Mouse (Mus musculus) lung, postnatal 4 days (tissue): ENCODE results near the gene Plscr3.
A peak's percentile ranks its signal among the peaks of the same experiment; 100 is the strongest.
"Not testable (repeated sequence)": the region's sequence is repeated elsewhere in the genome, so short reads cannot be mapped to it uniquely, and the experiment has no call there.

Source experiments
- DNase-seq, 2 experiments: peaks; one replicate each; pipeline ENCODE4 v3.0.0; 2021

The Plscr3 gene

DNA sequence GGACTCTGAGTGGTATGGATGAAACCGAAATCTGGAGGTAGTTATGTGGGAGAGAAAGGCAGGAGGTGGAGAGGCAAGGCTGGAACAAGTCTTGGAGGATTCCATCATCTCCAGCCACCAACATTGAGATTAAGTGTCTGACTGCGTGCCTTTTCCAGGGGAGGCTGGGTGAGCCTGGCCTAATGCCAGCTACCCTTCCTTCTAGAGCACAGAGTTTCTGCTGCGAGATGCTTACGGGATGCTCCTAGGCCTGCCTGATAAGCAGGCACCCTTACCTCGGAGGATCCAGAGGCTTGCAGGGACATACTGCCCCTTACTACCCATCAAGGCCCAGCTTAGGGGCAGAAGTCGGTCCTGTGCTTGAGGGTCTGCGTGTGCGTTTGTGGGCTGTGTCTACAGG lies 12.6 kb upstream of the Plscr3 start:
- DNase-seq = no peak

- peak; percentile 54 to 64 for DNase-seq
Measured at GRCm38 (mm10) chr11:69834001-69834549, 12.1 kb upstream of the Plscr3 start.

- DNase-seq = no peak
Measured at GRCm38 (mm10) chr11:69835326-69835965, 10.7 kb upstream of the Plscr3 start.

- no peak for DNase-seq
Measured at GRCm38 (mm10) chr11:69835966-69836335, 10.2 kb upstream of the Plscr3 start.

- peak; percentile 39 to 59 for DNase-seq
Measured at GRCm38 (mm10) chr11:69836703-69837576, 9.2 kb upstream of the Plscr3 start.

- DNase-seq = no peak
Measured at GRCm38 (mm10) chr11:69837604-69837951, 8.6 kb upstream of the Plscr3 start, which contains the start of gene Nlgn2. Nlgn2 (minus strand) TSS chr11:69837784.

DNA sequence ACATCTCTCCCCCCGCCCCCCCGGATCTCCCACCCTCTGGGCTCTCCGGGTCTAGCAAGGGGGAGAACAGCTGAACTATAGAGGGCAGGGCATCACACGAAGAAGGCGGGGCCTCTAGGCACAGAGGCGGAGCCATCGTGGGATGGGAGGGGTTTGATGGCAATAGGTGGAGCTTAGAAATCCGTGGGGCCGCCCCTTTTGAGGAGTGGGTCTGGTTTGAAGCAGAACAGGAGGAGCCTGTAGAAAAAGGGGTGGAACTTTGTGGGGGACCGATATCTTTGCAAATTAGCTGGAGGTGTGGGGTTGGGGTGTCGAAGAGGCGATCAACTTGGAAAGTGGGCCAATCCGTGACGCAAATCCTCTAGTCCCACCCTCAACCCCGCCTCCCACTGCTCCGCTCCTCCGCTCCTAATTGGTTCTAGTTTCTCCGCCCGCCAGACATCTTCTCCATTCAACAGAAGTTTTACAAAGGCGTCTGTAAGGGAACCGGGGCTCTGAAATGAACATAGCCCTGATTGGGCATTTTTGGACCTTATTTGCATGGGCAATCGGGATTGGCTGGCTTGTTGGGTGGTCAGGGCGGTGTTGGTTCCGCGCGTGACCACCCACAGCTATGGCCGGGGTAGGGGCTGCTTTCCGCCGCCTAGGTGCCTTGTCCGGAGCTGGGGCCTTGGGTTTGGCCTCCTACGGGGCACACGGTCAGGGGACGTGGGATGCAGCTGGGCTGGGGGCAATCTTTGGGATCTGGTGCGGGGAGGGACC lies 8.0 kb upstream of the Plscr3 start, which contains the start of gene Tmem256:
Gene Tmem256 (plus strand): TSS at position 563 of the 762 bp plus-strand sequence.
- DNase-seq = peak; percentile 96 to 97

DNA sequence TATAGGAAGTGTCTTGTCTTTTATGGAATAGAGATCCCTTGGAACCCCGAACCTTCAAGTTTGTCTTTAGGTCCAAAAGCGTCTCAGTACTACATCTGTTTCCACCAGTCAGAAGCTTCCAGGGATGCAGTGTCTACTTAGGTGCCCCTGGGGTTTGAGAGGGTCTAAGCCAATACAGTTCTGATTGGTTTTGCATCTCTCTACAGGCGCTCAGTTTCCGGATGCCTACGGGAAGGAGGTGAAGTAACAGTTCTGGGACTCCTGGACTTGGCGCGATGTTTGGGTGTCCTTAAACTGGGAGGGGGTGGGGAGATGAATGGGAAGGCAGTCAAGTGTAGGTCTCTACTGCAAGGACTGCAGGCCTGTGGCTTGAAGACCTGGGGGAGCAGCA lies 7.5 kb upstream of the Plscr3 start:
- no peak for DNase-seq

DNA sequence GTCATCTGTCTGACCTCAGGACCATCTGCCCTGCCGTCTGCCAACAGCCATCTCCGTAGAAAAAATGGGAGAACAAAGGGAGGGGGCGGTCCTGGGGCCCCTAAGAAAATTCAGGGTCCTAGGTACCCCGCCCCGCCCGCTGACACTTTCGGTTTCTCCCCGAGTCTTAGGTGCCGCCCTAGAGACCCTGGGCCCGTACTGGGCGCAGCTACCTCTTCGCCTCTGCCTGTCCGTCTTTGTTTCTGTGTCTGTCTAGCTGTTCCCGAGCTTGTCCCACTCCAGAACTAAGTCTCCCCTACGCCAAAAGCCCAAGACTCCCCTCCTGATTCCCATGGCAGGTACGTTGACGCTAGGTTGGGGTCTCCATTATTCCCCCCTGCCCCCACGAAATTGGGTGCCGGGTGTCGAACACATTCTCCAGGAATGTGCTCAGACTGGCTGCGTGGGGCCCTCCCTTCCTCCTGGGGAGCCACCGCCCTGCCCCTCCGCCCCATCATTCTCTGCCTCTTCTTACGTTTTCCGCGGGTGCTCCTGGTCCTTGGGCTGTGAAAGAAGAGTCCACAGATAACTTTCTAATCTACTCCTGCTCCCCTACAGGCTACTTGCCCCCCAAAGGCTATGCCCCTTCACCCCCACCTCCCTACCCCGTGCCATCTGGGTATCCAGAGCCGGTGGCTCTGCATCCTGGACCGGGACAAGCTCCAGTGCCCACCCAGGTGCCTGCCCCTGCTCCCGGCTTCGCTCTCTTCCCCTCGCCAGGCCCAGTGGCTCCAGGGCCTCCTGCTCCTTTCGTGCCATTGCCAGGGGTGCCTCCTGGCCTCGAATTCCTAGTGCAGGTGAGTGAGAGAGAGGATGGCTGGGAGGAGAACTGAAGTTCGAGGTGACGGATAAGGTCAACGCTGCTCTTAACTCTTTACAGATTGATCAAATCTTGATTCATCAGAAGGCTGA lies 837 bp downstream of the Plscr3 start:
- DNase-seq = peak; percentile 52 to 59

GRCm38 (mm10) chr11:69848021-69848420 lies 1.8 kb downstream of the Plscr3 start:
- DNase-seq = no peak

GRCm38 (mm10) chr11:69849128-69849527 lies 3.0 kb downstream of the Plscr3 start:
- DNase-seq = no peak

DNA sequence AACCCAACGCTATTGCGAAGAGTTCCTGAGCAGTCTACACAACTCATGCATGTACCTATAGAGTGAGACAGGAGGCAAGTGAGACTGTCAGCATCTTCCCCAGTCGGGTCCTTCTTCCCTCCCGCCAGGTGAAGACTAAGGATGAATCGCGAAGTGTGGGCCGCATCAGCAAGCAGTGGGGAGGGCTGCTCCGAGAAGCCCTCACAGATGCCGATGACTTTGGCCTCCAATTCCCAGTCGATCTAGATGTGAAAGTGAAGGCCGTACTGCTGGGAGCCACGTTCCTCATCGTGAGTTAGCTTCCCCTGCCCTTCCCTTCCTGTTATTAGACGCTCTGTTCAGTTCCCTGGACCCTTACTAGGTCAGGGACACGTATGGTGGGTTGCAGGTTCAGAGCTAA lies 3.7 kb downstream of the Plscr3 start:
- no peak for DNase-seq

GRCm38 (mm10) chr11:69850754-69851153 lies 4.6 kb downstream of the Plscr3 start:
- DNase-seq = no peak

DNA sequence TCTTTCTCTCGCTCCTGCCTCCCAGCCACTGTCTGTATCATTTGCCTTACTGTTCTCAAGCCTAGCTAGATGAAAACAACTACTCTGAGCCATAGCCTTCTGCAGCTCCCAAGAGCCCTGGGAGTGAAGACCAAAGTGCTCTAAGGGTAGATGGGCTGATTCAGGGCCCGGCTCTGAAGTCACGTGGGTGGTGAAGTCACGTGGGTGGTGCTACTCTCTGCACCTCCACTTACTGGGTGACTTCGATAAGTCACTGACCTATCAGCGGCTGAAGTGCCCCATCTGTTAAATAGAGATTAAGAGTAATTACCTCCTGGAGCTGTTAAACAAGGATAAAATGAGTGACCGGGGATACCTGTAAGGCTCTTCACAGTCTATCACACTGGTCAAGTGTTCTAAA lies 7.8 kb downstream of the Plscr3 start:
- DNase-seq = no peak

DNA sequence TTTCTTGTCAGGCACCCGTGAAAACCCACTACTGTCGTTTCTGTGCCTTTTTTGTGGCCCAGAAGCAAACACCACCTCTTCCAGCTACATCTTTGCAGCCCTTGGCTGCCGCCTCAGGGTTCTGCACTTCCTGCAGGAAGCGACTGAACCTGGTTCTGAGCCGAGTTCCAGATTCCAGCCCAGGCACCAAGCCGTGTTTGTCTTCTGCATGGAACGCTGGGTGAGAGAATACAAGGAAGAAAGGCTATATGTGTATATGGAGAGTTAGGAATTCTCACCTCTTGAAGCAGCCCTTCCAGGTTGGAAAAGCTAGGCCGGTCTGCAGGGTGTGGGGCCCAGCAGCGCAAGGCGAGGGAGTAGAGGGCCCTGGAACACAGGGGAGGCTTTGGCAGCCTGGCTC lies 8.5 kb downstream of the Plscr3 start:
- DNase-seq = no peak

DNA sequence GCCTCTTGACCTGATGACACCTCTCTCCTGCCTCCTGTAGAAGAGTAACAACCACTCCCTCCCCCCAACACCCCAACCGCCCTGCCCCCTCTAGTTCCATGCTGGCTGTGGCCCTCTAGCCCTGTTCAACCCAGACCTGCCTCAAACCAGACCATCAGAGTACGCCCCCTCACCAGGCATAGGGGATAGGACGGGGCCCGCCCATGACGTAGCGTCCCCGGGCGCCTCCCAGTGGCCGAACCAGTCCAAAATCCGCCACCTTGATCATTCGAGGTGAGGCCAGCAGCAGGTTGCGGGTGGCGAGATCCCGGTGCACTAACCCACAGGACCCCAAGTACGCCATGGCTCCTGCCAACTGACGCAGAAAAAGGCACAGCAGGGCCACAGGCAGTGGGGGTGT lies 9.2 kb downstream of the Plscr3 start:
- peak in 1 of 2 experiments; percentile 66 for DNase-seq

- peak; percentile 66 to 79 for DNase-seq
Measured at GRCm38 (mm10) chr11:69858113-69858998, 12.2 kb downstream of the Plscr3 start, which contains the start of gene Tnk1. Tnk1 (minus strand) TSS chr11:69858730.

- DNase-seq = not testable (repeated sequence)
Measured at GRCm38 (mm10) chr11:69863729-69864128, 17.6 kb downstream of the Plscr3 start.

DNA sequence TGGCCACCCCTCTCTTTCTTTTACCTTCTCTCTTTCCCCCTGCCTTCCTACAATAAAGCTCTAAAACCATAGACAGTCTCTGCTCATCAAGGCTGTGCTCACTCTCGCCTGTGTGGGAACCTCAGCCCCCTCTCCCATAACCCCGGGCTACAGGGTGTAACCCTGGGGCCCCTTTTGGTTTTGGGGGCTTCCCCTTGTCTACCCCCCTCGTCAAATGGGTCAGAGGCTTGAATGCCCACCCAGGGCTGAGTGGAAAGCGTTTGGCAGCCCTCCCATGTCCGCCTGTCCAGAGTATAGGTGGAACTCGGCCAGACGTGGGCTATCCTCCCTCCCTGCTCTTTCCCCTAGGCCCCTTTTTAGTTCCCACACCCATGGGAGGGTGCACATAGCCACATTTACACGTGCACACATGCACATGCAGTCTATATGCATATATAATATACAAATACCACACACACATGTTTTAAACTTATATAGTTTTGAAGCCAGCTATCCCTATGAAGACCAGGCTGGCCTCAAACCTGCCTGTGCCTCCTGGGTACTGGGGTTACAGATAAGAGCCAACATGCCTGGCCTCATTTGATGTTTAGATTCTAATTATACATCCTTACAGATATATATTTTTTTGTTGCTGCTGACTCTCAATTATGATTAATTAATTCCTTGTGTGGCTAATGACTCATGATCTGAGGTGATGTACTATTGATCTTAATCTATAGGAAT lies 18.1 kb downstream of the Plscr3 start:
- DNase-seq = no peak

GRCm38 (mm10) chr11:69865561-69865960 lies 19.4 kb downstream of the Plscr3 start:
- no peak for DNase-seq
